Mouse (Mus musculus) embryonic fibroblast, embryonic 13.5 days (primary cell): Measurements from ENCODE around the gene Naa16.

Experiments
- CTCF ChIP-seq: IDR thresholded peaks from 2 replicates; pipeline ENCODE4 v1.5.1; 2011; ENCODE audit warnings: mild to moderate bottlenecking, control low read depth, low read length, moderate library complexity, borderline replicate concordance; ENCODE audit not compliant: insufficient read depth
- POLR2A ChIP-seq: IDR thresholded peaks from 2 replicates; pipeline ENCODE4 v1.6.1; 2011; ENCODE audit warnings: low read depth, mild to moderate bottlenecking, control low read depth, low read length, moderate library complexity

DNA sequence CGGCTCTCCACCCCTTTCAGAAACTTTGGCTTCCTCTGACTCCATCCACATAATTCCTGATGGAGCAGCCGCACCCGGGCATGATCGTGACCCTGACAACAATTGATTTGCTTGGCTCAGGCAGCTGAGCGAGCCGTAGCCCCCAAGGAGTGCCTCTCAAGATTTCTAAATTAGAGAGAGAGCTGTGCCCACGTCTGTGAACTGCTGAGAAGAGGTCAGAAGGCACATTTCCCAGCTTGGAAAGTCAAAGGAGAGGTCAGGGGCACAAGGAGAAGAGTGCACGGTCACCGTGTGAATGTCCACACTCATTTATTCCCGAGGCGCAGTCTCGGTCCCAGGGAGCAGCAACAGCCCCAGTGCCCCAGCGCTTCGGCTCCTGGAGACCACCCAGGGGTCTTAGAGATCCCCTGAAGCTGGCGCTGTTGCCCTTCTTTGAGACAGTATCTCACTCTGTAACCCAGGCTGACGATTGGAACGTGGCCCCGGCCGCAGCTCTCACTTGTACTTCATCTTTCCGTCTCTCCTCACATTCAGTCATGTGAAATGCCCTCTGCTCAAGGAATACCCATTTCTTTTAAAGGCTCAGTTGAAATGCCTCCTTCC, 29.6 kb upstream of the Naa16 start:
- TF ChIP-seq CTCF (no peak), POLR2A (no peak)
